Mouse (Mus musculus) kidney, adult 9 months (tissue): Measurements from ENCODE around the gene Adcy6.
A peak's percentile ranks its signal among the peaks of the same experiment; 100 is the strongest.

ENCODE experiments used
- DNase-seq: peaks from one replicate; pipeline ENCODE4 v3.0.0; 2022

Gene Adcy6

GRCm38 (mm10) chr15:98626487-98627212 is 16.8 kb upstream of the Adcy6 start:
- DNase-seq, result no peak

- DNase-seq, result no peak
Measured at GRCm38 (mm10) chr15:98626078-98626477, 16.2 kb upstream of the Adcy6 start.

- DNase-seq, result no peak
Measured at GRCm38 (mm10) chr15:98623361-98623821, 13.5 kb upstream of the Adcy6 start.

- DNase-seq, result no peak
Measured at GRCm38 (mm10) chr15:98622721-98623120, 12.8 kb upstream of the Adcy6 start.

- DNase-seq, result peak; percentile 46
Measured at GRCm38 (mm10) chr15:98622199-98622598, 12.3 kb upstream of the Adcy6 start.

GRCm38 (mm10) chr15:98617176-98617537 is 7.3 kb upstream of the Adcy6 start:
- DNase-seq, result peak; percentile 82

- peak; percentile 49 for DNase-seq
Measured at GRCm38 (mm10) chr15:98616362-98617175, 6.7 kb upstream of the Adcy6 start.

GRCm38 (mm10) chr15:98615751-98616150 is 5.9 kb upstream of the Adcy6 start:
- no peak for DNase-seq

GRCm38 (mm10) chr15:98614971-98615370 is 5.1 kb upstream of the Adcy6 start:
- peak; percentile 76 for DNase-seq

- peak; percentile 77 for DNase-seq
Measured at GRCm38 (mm10) chr15:98614551-98614950, 4.7 kb upstream of the Adcy6 start.

GRCm38 (mm10) chr15:98612229-98612628 is 2.4 kb upstream of the Adcy6 start:
- no peak for DNase-seq

- DNase-seq, result no peak
Measured at GRCm38 (mm10) chr15:98610131-98610633, 306 bp upstream of the Adcy6 start.

GRCm38 (mm10) chr15:98608784-98609250 is 1.1 kb downstream of the Adcy6 start:
- peak; percentile 50 for DNase-seq

- DNase-seq, result peak; percentile 42
Measured at GRCm38 (mm10) chr15:98608058-98608783, 1.7 kb downstream of the Adcy6 start.

- DNase-seq, result peak; percentile 77
Measured at GRCm38 (mm10) chr15:98607557-98607956, 2.3 kb downstream of the Adcy6 start.

- DNase-seq, result no peak
Measured at GRCm38 (mm10) chr15:98606739-98607138, 3.1 kb downstream of the Adcy6 start.

GRCm38 (mm10) chr15:98606051-98606536 is 3.8 kb downstream of the Adcy6 start:
- DNase-seq, result no peak

GRCm38 (mm10) chr15:98604041-98604575 is 5.8 kb downstream of the Adcy6 start:
- peak; percentile 39 for DNase-seq

GRCm38 (mm10) chr15:98602921-98603458 is 6.9 kb downstream of the Adcy6 start:
- peak; percentile 56 for DNase-seq

- DNase-seq, result peak; percentile 54
Measured at GRCm38 (mm10) chr15:98602191-98602881, 7.5 kb downstream of the Adcy6 start.

- no peak for DNase-seq
Measured at GRCm38 (mm10) chr15:98601832-98602190, 8.1 kb downstream of the Adcy6 start.
